Mouse (Mus musculus): ENCODE results near the gene Gabrr2. TPM values are rescaled to one million over a fixed set of nuclear protein-coding genes. Genes with fewer than 3 reads are reported as not detected.

The Gabrr2 gene
- polyA plus RNA-seq, 1 experiment from 2014 or later: 0.30 TPM

DNA sequence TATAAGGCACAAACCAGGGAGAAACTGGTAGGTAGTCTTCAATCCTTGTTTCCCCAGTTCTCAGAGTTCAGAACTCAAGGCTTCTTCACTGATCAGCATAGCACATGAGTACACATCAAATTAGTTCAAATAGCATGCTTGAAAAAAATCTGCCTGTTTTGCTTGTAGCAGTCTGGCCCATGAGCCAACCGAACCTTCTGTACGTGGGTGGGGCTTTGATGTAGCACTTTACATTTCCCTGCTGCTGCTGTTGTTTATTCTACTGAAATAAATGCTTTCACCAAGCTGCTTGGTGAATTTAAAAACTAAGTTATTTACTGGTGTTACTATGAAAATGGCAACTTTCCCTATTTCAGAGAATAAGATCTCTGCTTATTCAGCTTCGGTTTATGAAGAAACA lies 10.7 kb upstream of the Gabrr2 start:
- Histone ChIP-seq H3K9ac (replicated peaks) (no peak overlapping the region), H3K4me3 (replicated peaks) (no peak overlapping the region), H3K9me3 (no peaks in the 10 kb centered on the region), H3K4me2 (no peak overlapping the region), H3K36me3 (peaks cover 53% of the 10 kb centered on the region), H3K27me3 (no peaks in the 10 kb centered on the region), H3K4me1 (replicated peaks) (no peaks in the 10 kb centered on the region), H3K27ac (no peak overlapping the region)
- no peak for ATAC-seq (ENCODE audit: insufficient number of reproducible peaks, insufficient read depth, low FRiP score, low TSS enrichment, low read depth)
- WGBS: 94% methylated on average over 3 of the region's 3 CpGs

- 84% methylated on average over 5 of the region's 5 CpGs for WGBS
- no peak overlapping the region for H3K4me3 ChIP-seq (replicated peaks)
- no peak overlapping the region for H3K9ac ChIP-seq (replicated peaks)
- H3K27me3 ChIP-seq: no peaks in the 10 kb centered on the region
- no peak for ATAC-seq (ENCODE audit: insufficient number of reproducible peaks, insufficient read depth, low FRiP score, low TSS enrichment, low read depth)
- no peaks in the 10 kb centered on the region for H3K4me1 ChIP-seq (replicated peaks)
- no peaks in the 10 kb centered on the region for H3K9me3 ChIP-seq
- peaks cover 48% of the 10 kb centered on the region for H3K36me3 ChIP-seq
- no peak overlapping the region for H3K27ac ChIP-seq
- no peak overlapping the region for H3K4me2 ChIP-seq
Measured at GRCm38 (mm10) chr4:33052650-33053049, 10.1 kb upstream of the Gabrr2 start.

- Histone ChIP-seq H3K36me3 (peaks cover 33% of the 10 kb centered on the region), H3K4me1 (replicated peaks) (no peaks in the 10 kb centered on the region), H3K9me3 (no peaks in the 10 kb centered on the region), H3K27ac (no peak overlapping the region), H3K27me3 (no peaks in the 10 kb centered on the region), H3K4me2 (no peak overlapping the region), H3K9ac (replicated peaks) (no peak overlapping the region), H3K4me3 (replicated peaks) (no peak overlapping the region)
- ATAC-seq (ENCODE audit: insufficient number of reproducible peaks, insufficient read depth, low FRiP score, low TSS enrichment, low read depth): no peak
Measured at GRCm38 (mm10) chr4:33054426-33054825, 8.4 kb upstream of the Gabrr2 start.

DNA sequence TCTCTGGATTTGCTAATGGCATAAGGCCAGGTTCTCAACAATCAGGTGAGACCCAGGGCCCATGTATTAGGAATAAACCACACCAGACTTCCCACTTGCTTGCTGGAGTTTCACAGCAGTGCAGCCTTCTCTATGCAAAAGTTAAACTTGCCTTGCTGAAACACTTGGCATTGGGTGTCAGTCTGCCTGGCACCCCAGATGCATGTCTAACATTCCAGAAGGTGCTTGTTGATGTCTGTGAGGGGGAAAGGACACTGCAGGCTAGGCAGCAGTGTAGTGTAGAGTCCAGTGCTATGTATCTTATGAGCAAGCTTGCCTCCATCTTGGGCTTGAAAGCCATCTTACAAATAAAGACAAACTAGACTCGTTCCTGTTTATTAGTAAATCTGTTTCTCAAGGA lies 6.5 kb upstream of the Gabrr2 start:
- Histone ChIP-seq H3K4me1 (replicated peaks) (peaks cover 4% of the 10 kb centered on the region; the same call in 1 of the 2 replicates), H3K27me3 (no peaks in the 10 kb centered on the region), H3K4me3 (replicated peaks) (no peak overlapping the region), H3K4me2 (no peak overlapping the region), H3K9me3 (no peaks in the 10 kb centered on the region), H3K36me3 (peaks cover 15% of the 10 kb centered on the region), H3K9ac (replicated peaks) (no peak overlapping the region), H3K27ac (no peak overlapping the region)
- 74% methylated on average over 1 of the region's 1 CpGs for WGBS
- no peak for ATAC-seq (ENCODE audit: insufficient number of reproducible peaks, insufficient read depth, low FRiP score, low TSS enrichment, low read depth)

- Histone ChIP-seq H3K4me2 (no peak overlapping the region), H3K27me3 (no peaks in the 10 kb centered on the region), H3K4me3 (replicated peaks) (no peak overlapping the region), H3K9me3 (no peaks in the 10 kb centered on the region), H3K4me1 (replicated peaks) (peaks cover 4% of the 10 kb centered on the region; the same call in 1 of the 2 replicates), H3K27ac (0 out of 2 replicates have a peak overlapping the region, but pooled peaks have one; percentile 35), H3K36me3 (no peaks in the 10 kb centered on the region), H3K9ac (replicated peaks) (no peak overlapping the region)
- ATAC-seq (ENCODE audit: insufficient number of reproducible peaks, insufficient read depth, low FRiP score, low TSS enrichment, low read depth): no peak
- 65% methylated on average over 11 of the region's 11 CpGs for WGBS
Measured at GRCm38 (mm10) chr4:33057890-33058687, 4.7 kb upstream of the Gabrr2 start.

- Histone ChIP-seq H3K4me1 (replicated peaks) (peaks cover 4% of the 10 kb centered on the region; the same call in 1 of the 2 replicates), H3K27ac (no peak overlapping the region), H3K9ac (replicated peaks) (no peak overlapping the region), H3K27me3 (no peaks in the 10 kb centered on the region), H3K4me2 (no peak overlapping the region), H3K4me3 (replicated peaks) (no peak overlapping the region), H3K36me3 (no peaks in the 10 kb centered on the region), H3K9me3 (no peaks in the 10 kb centered on the region)
- no peak for ATAC-seq (ENCODE audit: insufficient number of reproducible peaks, insufficient read depth, low FRiP score, low TSS enrichment, low read depth)
- whole genome bisulfite sequencing: 39% methylated on average over 7 of the region's 7 CpGs
Measured at GRCm38 (mm10) chr4:33061158-33061557, 1.6 kb upstream of the Gabrr2 start.

DNA sequence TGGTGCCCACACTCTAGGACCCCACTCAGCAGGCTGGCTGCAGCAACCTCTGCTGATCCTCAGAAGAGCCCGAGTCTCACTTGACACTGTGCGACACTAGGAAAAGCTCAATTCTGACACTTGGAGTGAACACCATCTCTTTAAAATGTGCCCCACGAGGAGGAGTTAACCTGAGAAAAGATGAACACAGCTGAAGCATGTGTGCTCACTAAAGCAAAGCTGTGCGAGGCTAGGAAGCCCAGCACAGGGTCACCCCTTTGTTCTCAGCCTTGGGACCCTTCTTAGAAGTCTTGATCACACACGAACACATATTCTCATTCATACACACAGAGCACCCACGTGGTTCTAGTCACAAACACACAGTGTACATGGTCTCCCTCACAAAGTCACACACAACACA lies 2.2 kb downstream of the Gabrr2 start:
- Histone ChIP-seq H3K27ac (no peak overlapping the region), H3K4me3 (replicated peaks) (no peak overlapping the region), H3K9ac (replicated peaks) (no peak overlapping the region), H3K9me3 (no peaks in the 10 kb centered on the region), H3K27me3 (no peaks in the 10 kb centered on the region), H3K4me2 (no peak overlapping the region), H3K4me1 (replicated peaks) (peaks cover 4% of the 10 kb centered on the region; the same call in 1 of the 2 replicates), H3K36me3 (no peaks in the 10 kb centered on the region)
- 75% methylated on average over 6 of the region's 6 CpGs for WGBS
- ATAC-seq (ENCODE audit: insufficient number of reproducible peaks, insufficient read depth, low FRiP score, low TSS enrichment, low read depth): no peak

DNA sequence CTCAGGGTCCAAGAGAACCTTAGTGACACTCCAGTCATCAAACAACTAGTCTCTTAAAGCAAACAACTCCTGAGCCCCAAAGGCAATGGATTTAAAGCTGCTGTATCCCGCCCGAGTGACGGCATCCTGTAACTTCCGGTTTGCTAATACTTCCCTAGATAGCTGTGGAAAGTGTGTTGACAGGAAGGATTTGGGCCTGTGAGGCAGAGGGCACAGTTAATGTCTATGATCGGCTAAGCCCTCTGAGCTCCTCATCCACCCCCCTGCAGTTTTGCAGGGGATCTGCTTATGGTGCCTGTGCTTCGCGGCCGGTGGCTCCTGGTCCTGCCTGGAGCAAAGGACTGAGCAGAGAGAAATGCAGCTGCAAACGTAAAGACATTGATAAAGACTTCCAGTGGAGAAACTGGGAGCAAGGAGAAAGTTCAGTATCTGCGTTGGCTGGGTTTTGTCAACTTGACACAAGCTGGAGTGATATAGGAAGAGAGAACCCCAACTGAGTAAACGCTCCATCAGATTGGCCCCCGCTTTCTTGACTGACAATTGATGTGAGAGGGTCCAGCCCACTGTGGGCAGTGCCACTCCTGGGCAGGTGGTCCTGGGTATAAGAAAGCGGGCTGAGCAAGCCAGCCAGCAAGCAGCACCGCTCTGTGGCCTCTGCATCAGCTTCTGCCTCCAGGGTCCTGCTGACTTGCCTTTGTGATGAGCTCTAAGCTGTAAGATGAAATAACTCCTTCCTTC lies 3.6 kb downstream of the Gabrr2 start:
- no peak overlapping the region for H3K4me2 ChIP-seq
- 62% methylated on average over 14 of the region's 14 CpGs for WGBS

DNA sequence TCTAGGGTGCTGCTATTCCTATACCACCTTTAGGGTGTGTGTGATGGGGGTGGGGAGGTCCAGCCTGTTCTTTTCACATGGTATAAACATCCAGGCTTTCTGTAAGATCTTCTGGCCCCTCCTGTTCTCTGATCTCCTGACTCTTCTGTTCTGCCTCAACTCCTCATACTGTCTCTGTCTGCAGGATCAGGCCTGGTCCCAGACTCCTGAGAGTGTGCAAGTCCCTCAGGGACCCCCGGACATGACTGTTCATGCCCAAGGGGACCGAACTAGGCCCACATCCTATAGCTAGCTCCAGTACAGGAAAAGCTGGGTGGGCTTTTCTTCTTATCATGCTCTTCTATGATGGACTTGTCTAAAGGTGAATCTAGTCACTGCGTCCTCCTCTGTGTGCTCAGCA lies 4.5 kb downstream of the Gabrr2 start:
- no peaks in the 10 kb centered on the region for H3K9me3 ChIP-seq
- no peak for ATAC-seq (ENCODE audit: insufficient number of reproducible peaks, insufficient read depth, low FRiP score, low TSS enrichment, low read depth)
- 94% methylated on average over 3 of the region's 3 CpGs for WGBS

More for the DNA sequence above, 3.6 kb downstream of the Gabrr2 start:
- no peak for ATAC-seq (ENCODE audit: insufficient number of reproducible peaks, insufficient read depth, low FRiP score, low TSS enrichment, low read depth)
- Histone ChIP-seq H3K4me3 (replicated peaks) (no peak overlapping the region), H3K27ac (no peak overlapping the region), H3K4me1 (replicated peaks) (no peaks in the 10 kb centered on the region), H3K27me3 (no peaks in the 10 kb centered on the region), H3K9ac (replicated peaks) (no peak overlapping the region), H3K36me3 (no peaks in the 10 kb centered on the region), H3K9me3 (no peaks in the 10 kb centered on the region)

DNA sequence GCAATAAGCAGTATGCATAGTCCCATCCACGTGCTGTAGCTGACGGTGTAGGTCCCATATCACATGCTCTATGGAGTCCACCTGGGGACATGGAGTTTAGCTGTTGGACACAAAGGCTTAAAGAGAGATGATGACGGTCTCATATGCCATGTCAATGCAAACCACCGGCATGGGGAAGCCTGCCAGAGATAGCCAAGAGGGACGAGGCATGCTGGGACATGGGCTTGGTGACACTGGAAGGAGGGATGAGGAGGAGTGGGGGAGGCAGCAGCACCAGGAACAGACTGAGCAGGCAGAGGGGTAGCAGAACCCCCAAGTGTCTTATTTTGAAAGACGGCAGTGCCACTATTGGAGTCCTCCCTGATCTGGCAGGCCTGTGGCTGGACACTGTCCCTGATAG lies 5.0 kb downstream of the Gabrr2 start:
- no peak overlapping the region for H3K4me3 ChIP-seq (replicated peaks)
- no peaks in the 10 kb centered on the region for H3K9me3 ChIP-seq
- no peak for ATAC-seq (ENCODE audit: insufficient number of reproducible peaks, insufficient read depth, low FRiP score, low TSS enrichment, low read depth)
- H3K27ac ChIP-seq: no peak overlapping the region
- H3K4me1 ChIP-seq (replicated peaks): no peaks in the 10 kb centered on the region
- no peak overlapping the region for H3K4me2 ChIP-seq
- H3K9ac ChIP-seq (replicated peaks): no peak overlapping the region
- 86% methylated on average over 6 of the region's 6 CpGs for WGBS
- no peaks in the 10 kb centered on the region for H3K27me3 ChIP-seq
- no peaks in the 10 kb centered on the region for H3K36me3 ChIP-seq

More for the DNA sequence above, 4.5 kb downstream of the Gabrr2 start:
- Histone ChIP-seq H3K27me3 (no peaks in the 10 kb centered on the region), H3K4me2 (no peak overlapping the region), H3K9ac (replicated peaks) (no peak overlapping the region), H3K27ac (no peak overlapping the region), H3K4me1 (replicated peaks) (no peaks in the 10 kb centered on the region), H3K4me3 (replicated peaks) (no peak overlapping the region), H3K36me3 (no peaks in the 10 kb centered on the region)

DNA sequence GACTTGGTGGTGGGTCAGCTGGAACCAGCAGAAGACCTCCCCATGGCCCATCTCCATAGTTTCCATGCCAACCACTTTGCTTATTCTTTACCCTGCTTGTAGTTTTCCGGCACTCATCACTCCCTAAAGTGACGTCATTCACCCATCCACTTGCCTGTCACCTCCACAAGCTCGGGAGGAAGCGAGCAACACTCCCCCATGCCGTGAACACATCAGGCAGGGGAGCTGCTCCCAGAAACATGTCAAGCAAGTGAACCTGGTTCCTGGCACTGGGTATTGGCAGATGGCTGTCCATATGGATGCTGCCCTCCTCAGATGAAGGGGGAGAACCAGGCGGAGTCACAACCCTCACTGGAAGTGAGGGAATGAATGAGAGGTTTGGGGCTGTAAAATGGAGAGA lies 6.1 kb downstream of the Gabrr2 start:
- WGBS: 78% methylated on average over 6 of the region's 6 CpGs
- ATAC-seq (ENCODE audit: insufficient number of reproducible peaks, insufficient read depth, low FRiP score, low TSS enrichment, low read depth): no peak
- H3K36me3 ChIP-seq: no peaks in the 10 kb centered on the region

More for the DNA sequence above, 6.1 kb downstream of the Gabrr2 start:
- Histone ChIP-seq H3K4me2 (no peak overlapping the region), H3K27me3 (no peaks in the 10 kb centered on the region), H3K27ac (no peak overlapping the region), H3K9me3 (no peaks in the 10 kb centered on the region), H3K4me3 (replicated peaks) (no peak overlapping the region), H3K9ac (replicated peaks) (no peak overlapping the region), H3K4me1 (replicated peaks) (no peaks in the 10 kb centered on the region)
